ENCODE assay signal across 9 mouse cellular contexts in the genomic region with DNA sequence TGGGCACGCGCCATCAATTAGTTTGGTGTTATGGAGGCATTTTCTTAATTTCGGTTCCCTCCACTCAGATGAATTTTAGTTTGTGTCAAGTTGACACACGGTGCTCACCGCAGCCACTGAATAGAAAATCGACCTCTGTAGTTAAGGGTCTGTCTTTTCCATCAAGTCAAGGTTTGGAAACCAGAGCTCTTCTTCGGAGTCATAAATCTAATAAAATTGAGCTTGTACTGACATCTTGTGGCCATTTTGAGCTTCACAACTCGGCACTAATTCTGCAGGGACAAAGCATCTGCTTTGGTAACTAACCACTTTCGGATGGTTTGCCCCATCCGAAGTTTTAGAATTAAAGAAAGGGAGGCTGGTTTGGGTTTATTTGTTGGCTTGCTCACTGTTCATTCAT.
DNase-seq lines count a peak whose midpoint lies in the region; TF ChIP-seq lines count a peak whose summit lies in the region.
"Had no signal": no experiment of that assay in that cellular context is flagged by ENCODE, and none has a peak within 500 bp of the region (broad histone marks: within the 10 kb centered on the region; RNA-seq: fewer than 3 reads in every experiment).

No protein-coding gene starts in this region.

- H3K9me3 ChIP-seq in midbrain, embryonic 10.5 days (replicated peaks) = no peaks in the 10 kb centered on the region
- H3K9me3 ChIP-seq: megakaryocyte, embryonic 14.5 days had no signal

- no peak overlapping the region for H3K4me3 ChIP-seq in lung, adult 2 months (replicated peaks; ENCODE audit: extremely low read depth, low read depth, low read length)
- H3K4me3 ChIP-seq in midbrain, embryonic 10.5 days = no peak overlapping the region
- H3K4me3 ChIP-seq: megakaryocyte, embryonic 14.5 days had no signal

- no peaks in the 10 kb centered on the region for H3K27me3 ChIP-seq in midbrain, embryonic 10.5 days (ENCODE audit: low read depth, poor library complexity, severe bottlenecking)
- H3K27me3 ChIP-seq: megakaryocyte, embryonic 14.5 days had no signal

- no peaks in the 10 kb centered on the region for H3K4me1 ChIP-seq in lung, adult 2 months (ENCODE audit: control insufficient read depth, insufficient read depth, low read length)
- H3K4me1 ChIP-seq in midbrain, embryonic 10.5 days = no peaks in the 10 kb centered on the region
- H3K4me1 ChIP-seq: megakaryocyte, embryonic 14.5 days had no signal

- no peak overlapping the region for H3K27ac ChIP-seq in midbrain, embryonic 10.5 days (replicated peaks)

- no peak; the same call in 1 of the 2 replicates for TF ChIP-seq CTCF in lung, adult 2 months (IDR thresholded peaks at IDR 0.05; ENCODE audit: insufficient read depth, low read length)

- no peak for TF ChIP-seq POLR2A in lung, adult 2 months (IDR thresholded peaks at IDR 0.05; ENCODE audit: borderline replicate concordance, extremely low read depth, low read depth, low read length)

- DNase-seq in cerebellum, adult 8-10 months = peak; percentile 5
- no peak for DNase-seq in cerebellum, adult 11 months
- DNase-seq in lung, postnatal 10 days = peak; percentile 23
- no peak for DNase-seq in lung, adult 2 months
- peak; percentile 52 for DNase-seq in forelimb bud, embryonic 11.5 days (ENCODE audit: low read depth, low spot score)
- DNase-seq in midbrain, embryonic 10.5 days (ENCODE audit: low spot score) = peak; percentile 19
- no peak for DNase-seq in thymus, postnatal 0 days (ENCODE audit: low spot score)
- no peak for DNase-seq in urinary bladder, adult 2 months (ENCODE audit: low spot score)

- no peaks in the 10 kb centered on the region for H3K36me3 ChIP-seq in midbrain, embryonic 10.5 days

- 40% methylated on average over 10 of the region's 10 CpGs for WGBS in lung, adult 2 months
- WGBS in midbrain, embryonic 10.5 days = 48% methylated on average over 10 of the region's 10 CpGs

Comparison
In these comparisons a context has a peak if more than half of its experiments do, and no peak if none do; other contexts are left out.
1. DNase-seq: peak in cerebellum, adult 8-10 months (single experiment), lung, postnatal 10 days (single experiment), forelimb bud, embryonic 11.5 days (single experiment) and midbrain, embryonic 10.5 days (single experiment); none in cerebellum, adult 11 months (single experiment), lung, adult 2 months (single experiment), thymus, postnatal 0 days (single experiment) and urinary bladder, adult 2 months (single experiment).